Mouse (Mus musculus): Measurements from ENCODE around the gene Tas2r126. TPM values are rescaled to one million over a fixed set of nuclear protein-coding genes. Genes with fewer than 3 reads are reported as not detected.

Gene Tas2r126
- polyA plus RNA-seq, 3 experiments from 2014 or later, result not detected

Other genes with a start within 250 kb of the Tas2r126 start
- not detected for gene Tas2r144, start 219.2 kb upstream of the Tas2r126 start, polyA plus RNA-seq (2017; shearing (Covaris generic))
- 1 to 10 TPM; 1.7 to 8.4 (median 6.6) TPM for gene Gstk1, start 188.6 kb upstream of the Tas2r126 start, polyA plus RNA-seq (2017; shearing (Covaris generic))
- gene Tmem139, start 172.6 kb upstream of the Tas2r126 start, polyA plus RNA-seq (2017; shearing (Covaris generic)), result not detected
- 10 to 100 TPM; 46.6 to 55.8 (median 52.1) TPM for gene Casp2, start 169.6 kb upstream of the Tas2r126 start, polyA plus RNA-seq (2017; shearing (Covaris generic))
- not detected for gene Clcn1, start 147.8 kb upstream of the Tas2r126 start, polyA plus RNA-seq (2017; shearing (Covaris generic))
- gene Fam131b, start 109.9 kb upstream of the Tas2r126 start, polyA plus RNA-seq (2017; shearing (Covaris generic)), result not detected
- gene Zyx, start 84.9 kb upstream of the Tas2r126 start, polyA plus RNA-seq (2017; shearing (Covaris generic)), result 100 to 1,000 TPM in 1 of 3 experiments, 10 to 100 TPM in 2; 39.3 to 108 (median 40.8) TPM
- gene Epha1, start 61.3 kb upstream of the Tas2r126 start, polyA plus RNA-seq (2017; shearing (Covaris generic)), result under 1 TPM; 0.19 to 0.69 (median 0.67) TPM
- not detected for gene Tas2r143, start 34.3 kb upstream of the Tas2r126 start, polyA plus RNA-seq (2017; shearing (Covaris generic))
- gene Tas2r135, start 29.1 kb upstream of the Tas2r126 start, polyA plus RNA-seq (2017; shearing (Covaris generic)), result not detected
- gene Olfr458, start 30.7 kb downstream of the Tas2r126 start, polyA plus RNA-seq (2017; shearing (Covaris generic)), result not detected
- under 1 TPM in 1 of 3 experiments, not detected in 2; 0.15 TPM for gene Olfr457, start 41.8 kb downstream of the Tas2r126 start, polyA plus RNA-seq (2017; shearing (Covaris generic))
- not detected for gene Olfr456, start 52.7 kb downstream of the Tas2r126 start, polyA plus RNA-seq (2017; shearing (Covaris generic))
- gene Olfr455, start 113.1 kb downstream of the Tas2r126 start, polyA plus RNA-seq (2017; shearing (Covaris generic)), result not detected
- gene Tcaf3, start 163.2 kb downstream of the Tas2r126 start, polyA plus RNA-seq (2017; shearing (Covaris generic)), result not detected
- gene Tcaf2, start 210.7 kb downstream of the Tas2r126 start, polyA plus RNA-seq (2017; shearing (Covaris generic)), result under 1 TPM in 1 of 3 experiments, not detected in 2; 0.12 TPM

All from inflammation-experienced regulatory T-cells, adult 6 months (primary cell).